Mouse (Mus musculus): Measurements from ENCODE around the gene Gm9972. TPM values are rescaled to one million over a fixed set of nuclear protein-coding genes. Genes with fewer than 3 reads are reported as not detected.

The Gm9972 gene
- polyA plus RNA-seq, 1 experiment from 2014 or later, result not detected

GRCm38 (mm10) chr11:43086309-43087050 is 50.9 kb downstream of the Gm9972 start:
- Histone ChIP-seq H3K9ac (no peak overlapping the region), H3K4me2 (no peak overlapping the region), H3K27ac (no peak overlapping the region), H3K27me3 (no peaks in the 10 kb centered on the region), H3K4me1 (no peaks in the 10 kb centered on the region), H3K4me3 (replicated peaks) (no peak overlapping the region), H3K9me3 (no peaks in the 10 kb centered on the region), H3K36me3 (replicated peaks) (no peaks in the 10 kb centered on the region)
- 57% methylated on average over 8 of the region's 8 CpGs for WGBS
- ATAC-seq (ENCODE audit: low FRiP score), result peak; percentile 36; the same call in 1 of the 2 replicates

Other genes with a start within 250 kb of the Gm9972 start
- 0.10 and 0.21 TPM in 2 replicates for gene Atp10b, start 114.1 kb downstream of the Gm9972 start, polyA plus RNA-seq (2016; fragmentation: Nextera tagmentation; extraction: Ambion mirVana)

All from forebrain, embryonic 12.5 days (tissue).